Mouse (Mus musculus): ENCODE measurements around the gene Asrgl1. TPM values are rescaled to one million over a fixed set of nuclear protein-coding genes. Genes with fewer than 3 reads are reported as not detected.

The Asrgl1 gene
- total and polyA plus RNA-seq, 3 experiments, result 15.6 to 36.2 (median 25.1) TPM

GRCm38 (mm10) chr19:9060103-9060502, 75.3 kb downstream of the Asrgl1 start:
- no peak overlapping the region for H3K27ac ChIP-seq (ENCODE audit: insufficient read depth, low read depth)
- TF ChIP-seq RAD21 (IDR thresholded peaks at IDR 0.05; ENCODE audit: low read depth, low read length) (no peak), ETS1 (conservative IDR thresholded peaks at IDR 0.05; ENCODE audit: low read depth, low read length) (no peak)

More at GRCm38 (mm10) chr19:9060103-9060502, 75.3 kb downstream of the Asrgl1 start:
- peaks cover 6 to 42% of the 10 kb centered on the region in 2 experiments for H3K4me1 ChIP-seq (ENCODE audit: control insufficient read depth in 1 of 2, insufficient read depth in 2 of 2)
- H3K9ac ChIP-seq (ENCODE audit: insufficient read depth, low read depth), result no peak overlapping the region
- in situ Hi-C loops (cut with MboI; ENCODE audit: low pct_ligation_motif_present, low pct_unique_long_range_greater_than_20kb, low sequenced_read_pairs), result no loop called here
- no peak for DNase-seq (ENCODE audit: extremely low read depth)
- dilution Hi-C loops (cut with MboI; ENCODE audit: extremely low pct_ligation_motif_present, extremely low pct_unique_long_range_greater_than_20kb, low sequenced_read_pairs), result no loop called here
- no peak overlapping the region for H3K4me2 ChIP-seq (ENCODE audit: insufficient read depth, low read depth, poor library complexity, severe bottlenecking)
- H3K4me3 ChIP-seq (replicated peaks in 1 of 3; ENCODE audit: low read depth in 2 of 3, low read length in 2 of 3, poor library complexity in 1 of 3), result no peak overlapping the region
- no peaks in the 10 kb centered on the region for H3K36me3 ChIP-seq (replicated peaks in 1 of 2; ENCODE audit: control insufficient read depth in 1 of 2, insufficient read depth in 1 of 2, low read length in 1 of 2)
- no peaks in the 10 kb centered on the region for H3K79me2 ChIP-seq (replicated peaks; ENCODE audit: control insufficient read depth, extremely low read depth, insufficient read depth, poor library complexity, severe bottlenecking)
- no peaks in the 10 kb centered on the region for H3K9me3 ChIP-seq (replicated peaks; ENCODE audit: low read length)
- H3K27me3 ChIP-seq (replicated peaks), result no peaks in the 10 kb centered on the region

Other genes with a start within 250 kb of the Asrgl1 start
- gene 1810009A15Rik, start 246.8 kb downstream of the Asrgl1 start, total RNA-seq (2012; rRNA removed), result 157 and 224 TPM in 2 replicates
- 198 and 218 TPM in 2 replicates for gene 1810009A15Rik, start 246.8 kb downstream of the Asrgl1 start, total RNA-seq (2014; rRNA removed)
- 161 and 176 TPM in 2 replicates for gene 1810009A15Rik, start 246.8 kb downstream of the Asrgl1 start, polyA plus RNA-seq (2012; ENCODE audit: insufficient read length, low read depth)
- not detected in 2 replicates for gene Gm49416, start 246.7 kb downstream of the Asrgl1 start, total RNA-seq (2012; rRNA removed)
- not detected in 2 replicates for gene Gm49416, start 246.7 kb downstream of the Asrgl1 start, total RNA-seq (2014; rRNA removed)
- gene Gm49416, start 246.7 kb downstream of the Asrgl1 start, polyA plus RNA-seq (2012; ENCODE audit: insufficient read length, low read depth), result 11.1 and 53.2 TPM in 2 replicates
- gene Ints5, start 242.6 kb downstream of the Asrgl1 start, total RNA-seq (2012; rRNA removed), result 38.9 and 49.9 TPM in 2 replicates
- 15.7 and 17.2 TPM in 2 replicates for gene Ints5, start 242.6 kb downstream of the Asrgl1 start, total RNA-seq (2014; rRNA removed)
- 30.6 and 38.0 TPM in 2 replicates for gene Ints5, start 242.6 kb downstream of the Asrgl1 start, polyA plus RNA-seq (2012; ENCODE audit: insufficient read length, low read depth)
- gene Ganab, start 237.6 kb downstream of the Asrgl1 start, total RNA-seq (2012; rRNA removed), result 165 and 169 TPM in 2 replicates
- gene Ganab, start 237.6 kb downstream of the Asrgl1 start, total RNA-seq (2014; rRNA removed), result 85.7 and 97.0 TPM in 2 replicates
- 139 and 143 TPM in 2 replicates for gene Ganab, start 237.6 kb downstream of the Asrgl1 start, polyA plus RNA-seq (2012; ENCODE audit: insufficient read length, low read depth)
- gene B3gat3, start 215.3 kb downstream of the Asrgl1 start, total RNA-seq (2012; rRNA removed), result 49.9 and 54.8 TPM in 2 replicates
- 17.8 and 18.6 TPM in 2 replicates for gene B3gat3, start 215.3 kb downstream of the Asrgl1 start, total RNA-seq (2014; rRNA removed)
- gene B3gat3, start 215.3 kb downstream of the Asrgl1 start, polyA plus RNA-seq (2012; ENCODE audit: insufficient read length, low read depth), result 31.0 and 33.0 TPM in 2 replicates
- 5.5 and 5.6 TPM in 2 replicates for gene Rom1, start 206.3 kb downstream of the Asrgl1 start, total RNA-seq (2012; rRNA removed)
- 4.2 and 4.7 TPM in 2 replicates for gene Rom1, start 206.3 kb downstream of the Asrgl1 start, total RNA-seq (2014; rRNA removed)
- 4.8 and 4.9 TPM in 2 replicates for gene Rom1, start 206.3 kb downstream of the Asrgl1 start, polyA plus RNA-seq (2012; ENCODE audit: insufficient read length, low read depth)
- 33.3 and 33.6 TPM in 2 replicates for gene Eml3, start 206.1 kb downstream of the Asrgl1 start, total RNA-seq (2012; rRNA removed)
- gene Eml3, start 206.1 kb downstream of the Asrgl1 start, total RNA-seq (2014; rRNA removed), result 18.7 and 20.4 TPM in 2 replicates
- gene Eml3, start 206.1 kb downstream of the Asrgl1 start, polyA plus RNA-seq (2012; ENCODE audit: insufficient read length, low read depth), result 35.2 and 37.3 TPM in 2 replicates
- 131 and 158 TPM in 2 replicates for gene Mta2, start 193.8 kb downstream of the Asrgl1 start, total RNA-seq (2012; rRNA removed)
- 115 and 117 TPM in 2 replicates for gene Mta2, start 193.8 kb downstream of the Asrgl1 start, total RNA-seq (2014; rRNA removed)
- 149 and 162 TPM in 2 replicates for gene Mta2, start 193.8 kb downstream of the Asrgl1 start, polyA plus RNA-seq (2012; ENCODE audit: insufficient read length, low read depth)
- 47.7 and 49.1 TPM in 2 replicates for gene Tut1, start 181.8 kb downstream of the Asrgl1 start, total RNA-seq (2012; rRNA removed)
- gene Tut1, start 181.8 kb downstream of the Asrgl1 start, total RNA-seq (2014; rRNA removed), result 40.4 and 41.8 TPM in 2 replicates
- 52.9 and 54.9 TPM in 2 replicates for gene Tut1, start 181.8 kb downstream of the Asrgl1 start, polyA plus RNA-seq (2012; ENCODE audit: insufficient read length, low read depth)
- gene Eef1g, start 168.6 kb downstream of the Asrgl1 start, total RNA-seq (2012; rRNA removed), result 1,294 and 1,368 TPM in 2 replicates
- gene Eef1g, start 168.6 kb downstream of the Asrgl1 start, total RNA-seq (2014; rRNA removed), result 1,172 and 1,266 TPM in 2 replicates
- gene Eef1g, start 168.6 kb downstream of the Asrgl1 start, polyA plus RNA-seq (2012; ENCODE audit: insufficient read length, low read depth), result 1,511 and 1,695 TPM in 2 replicates
- 15.3 and 21.7 TPM in 2 replicates for gene Ahnak, start 146.4 kb downstream of the Asrgl1 start, total RNA-seq (2012; rRNA removed)
- 1.5 and 1.7 TPM in 2 replicates for gene Ahnak, start 146.4 kb downstream of the Asrgl1 start, total RNA-seq (2014; rRNA removed)
- gene Ahnak, start 146.4 kb downstream of the Asrgl1 start, polyA plus RNA-seq (2012; ENCODE audit: insufficient read length, low read depth), result 1.8 and 2.0 TPM in 2 replicates
- gene Scgb1a1, start 47.7 kb downstream of the Asrgl1 start, total RNA-seq (2012; rRNA removed), result not detected in 2 replicates
- gene Scgb1a1, start 47.7 kb downstream of the Asrgl1 start, total RNA-seq (2014; rRNA removed), result not detected in 2 replicates
- gene Scgb1a1, start 47.7 kb downstream of the Asrgl1 start, polyA plus RNA-seq (2012; ENCODE audit: insufficient read length, low read depth), result not detected in 2 replicates

All from CH12.LX (cell line).